In the genomic region with DNA sequence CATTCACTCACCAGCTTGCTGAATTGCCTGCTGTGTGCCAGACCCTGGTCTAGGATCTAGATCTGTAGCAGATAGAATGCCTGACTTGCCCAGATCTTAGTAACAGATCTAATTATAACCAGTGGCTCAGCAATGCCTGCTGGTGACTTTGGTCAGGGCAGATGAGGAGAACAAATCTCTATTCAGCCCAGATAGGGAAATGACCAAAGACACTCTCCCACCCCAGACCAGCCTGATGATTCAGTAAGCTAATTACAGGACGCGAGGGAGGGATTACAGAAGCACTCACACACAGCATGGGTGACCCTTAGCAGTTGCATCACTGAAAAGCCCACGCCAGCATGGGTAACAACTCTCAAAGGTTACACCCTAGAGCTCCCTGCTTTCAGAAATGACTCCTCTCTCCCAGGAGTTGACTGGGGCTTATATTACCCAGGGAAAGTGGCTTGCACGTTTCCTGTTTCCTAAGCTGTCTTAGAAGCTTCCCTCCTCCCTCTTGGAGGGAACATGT, we compare ENCODE assay signal across 28 mouse cellular contexts. TPM values are rescaled to one million over a fixed set of nuclear protein-coding genes. Genes with fewer than 3 reads are reported as not detected.
A peak's percentile ranks its signal among the peaks of the same experiment; 100 is the strongest.
DNase-seq lines count a peak whose midpoint lies in the region; ATAC-seq and TF ChIP-seq lines count a peak whose summit lies in the region.
"Had no signal": no experiment of that assay in that cellular context is flagged by ENCODE, and none has a peak within 500 bp of the region (broad histone marks: within the 10 kb centered on the region; RNA-seq: fewer than 3 reads in every experiment).

No protein-coding gene starts in this region.

- peak overlapping the region; percentile 29 for H3K4me3 ChIP-seq in megakaryocyte, embryonic 14.5 days (replicated peaks)
- H3K4me3 ChIP-seq in embryonic fibroblast, embryonic 13.5 days (ENCODE audit: insufficient read depth, low read length): no peak overlapping the region
- H3K4me3 ChIP-seq in hindbrain, postnatal 0 days (ENCODE audit: low read length): no peak overlapping the region
- H3K4me3 ChIP-seq: heart, embryonic 15.5 days; hindbrain, embryonic 15.5 days; limb, embryonic 12.5 days; neural tube, embryonic 12.5 days had no signal

- TF ChIP-seq CTCF in embryonic fibroblast, embryonic 13.5 days (IDR thresholded peaks at IDR 0.05; ENCODE audit: borderline replicate concordance, insufficient read depth, low read length): no peak
- TF ChIP-seq CTCF in hindbrain, postnatal 0 days (IDR thresholded peaks at IDR 0.05; ENCODE audit: low read depth): no peak

- no peak for ATAC-seq in megakaryocyte, adult 5-6 weeks (ENCODE audit: poor library complexity, severe bottlenecking)
- ATAC-seq in hindbrain, postnatal 0 days: no peak
- ATAC-seq: intestine, embryonic 16.5 days; liver, postnatal 0 days; lung, postnatal 0 days had no signal

- H3K36me3 ChIP-seq in megakaryocyte, embryonic 14.5 days (replicated peaks; ENCODE audit: low read length): no peaks in the 10 kb centered on the region
- no peaks in the 10 kb centered on the region for H3K36me3 ChIP-seq in hindbrain, postnatal 0 days (ENCODE audit: insufficient read depth, low read length)
- H3K36me3 ChIP-seq: heart, embryonic 15.5 days; hindbrain, embryonic 15.5 days; limb, embryonic 12.5 days; neural tube, embryonic 12.5 days had no signal

- H3K27ac ChIP-seq in embryonic fibroblast, embryonic 13.5 days (ENCODE audit: insufficient read depth, low read length): peak overlapping the region; percentile 21; the same call in 1 of the 2 replicates
- H3K27ac ChIP-seq in hindbrain, postnatal 0 days: no peak overlapping the region
- H3K27ac ChIP-seq: heart, embryonic 15.5 days; hindbrain, embryonic 15.5 days; limb, embryonic 12.5 days; neural tube, embryonic 12.5 days had no signal

- peaks cover 11% of the 10 kb centered on the region for H3K27me3 ChIP-seq in megakaryocyte, embryonic 14.5 days (replicated peaks)
- no peaks in the 10 kb centered on the region for H3K27me3 ChIP-seq in hindbrain, postnatal 0 days (ENCODE audit: insufficient read depth, low read length)
- H3K27me3 ChIP-seq: heart, embryonic 15.5 days; hindbrain, embryonic 15.5 days; limb, embryonic 12.5 days; neural tube, embryonic 12.5 days had no signal

- no peaks in the 10 kb centered on the region for H3K9me3 ChIP-seq in megakaryocyte, embryonic 14.5 days
- H3K9me3 ChIP-seq in hindbrain, postnatal 0 days (ENCODE audit: low read length): no peaks in the 10 kb centered on the region
- H3K9me3 ChIP-seq: heart, embryonic 15.5 days; hindbrain, embryonic 15.5 days; limb, embryonic 12.5 days; neural tube, embryonic 12.5 days had no signal

- peaks cover 14% of the 10 kb centered on the region for H3K4me1 ChIP-seq in megakaryocyte, embryonic 14.5 days
- H3K4me1 ChIP-seq in embryonic fibroblast, embryonic 13.5 days (ENCODE audit: control insufficient read depth, insufficient read depth, low read length): peaks cover 4% of the 10 kb centered on the region; the same call in 1 of the 2 replicates
- H3K4me1 ChIP-seq in hindbrain, postnatal 0 days (ENCODE audit: insufficient read depth, low read length): no peaks in the 10 kb centered on the region
- H3K4me1 ChIP-seq: heart, embryonic 15.5 days; hindbrain, embryonic 15.5 days; limb, embryonic 12.5 days; neural tube, embryonic 12.5 days had no signal

- H3K4me2 ChIP-seq in hindbrain, postnatal 0 days (ENCODE audit: low read depth, low read length): no peak overlapping the region
- H3K4me2 ChIP-seq: heart, embryonic 15.5 days; hindbrain, embryonic 15.5 days; limb, embryonic 12.5 days; liver, embryonic 11.5 days; neural tube, embryonic 12.5 days had no signal

- TF ChIP-seq POLR2A in embryonic fibroblast, embryonic 13.5 days (IDR thresholded peaks at IDR 0.05; ENCODE audit: low read depth, low read length): no peak

- 44% methylated on average over 4 of the region's 4 CpGs for WGBS in hindbrain, postnatal 0 days

- H3K9ac ChIP-seq in hindbrain, postnatal 0 days (replicated peaks; ENCODE audit: low read length): no peak overlapping the region
- H3K9ac ChIP-seq: heart, embryonic 15.5 days; hindbrain, embryonic 15.5 days; limb, embryonic 12.5 days; liver, postnatal 0 days; neural tube, embryonic 12.5 days had no signal

- peak; percentile 73 for DNase-seq in MN1 (ENCODE audit: low spot score)
- no peak for DNase-seq in frontal cortex, postnatal 10 days (ENCODE audit: low spot score in 2 of 2)
- DNase-seq in frontal cortex, postnatal 36 days (ENCODE audit: low spot score in 2 of 2): no peak
- DNase-seq in hindbrain, postnatal 0 days (ENCODE audit: low spot score): no peak
- DNase-seq: adrenal gland, postnatal 10 days; cerebellum, adult 9-10 months; gastrocnemius, postnatal 14 days; kidney, adult 9 months; kidney, postnatal 36 days; liver, postnatal 0 days; midbrain, embryonic 14.5 days had no signal

RNA-seq across cellular contexts. Expression of a gene that starts 5.6 kb away (rescaled TPM):
- polyA plus RNA-seq in megakaryocyte, embryonic 14.5 days (2012; ENCODE audit: insufficient read depth, low replicate concordance): 2.8 and 3.7 TPM in 2 replicates
- 6.7 and 10.0 TPM in 2 replicates for total RNA-seq in megakaryocyte, adult 5-6 weeks (2015)
- total RNA-seq in megakaryocyte, adult 5-6 weeks (2017): 12.1 and 13.3 TPM in 2 replicates
- 24.1 and 26.8 TPM in 2 replicates for polyA plus RNA-seq in embryonic fibroblast, embryonic 13.5 days (2011; ENCODE audit: insufficient read length, low read depth, missing spikeins)
- 21.7 and 29.6 TPM in 2 replicates for total RNA-seq in hindbrain, postnatal 0 days (2014; rRNA removed)
- 31.1 and 33.2 TPM in 2 replicates for polyA plus RNA-seq in hindbrain, postnatal 0 days (2015; fragmentation: Nextera tagmentation; extraction: Ambion mirVana)

RNA-seq across cellular contexts. Expression of a gene that starts 26.1 kb away (rescaled TPM):
- polyA plus RNA-seq in megakaryocyte, embryonic 14.5 days (2012; ENCODE audit: insufficient read depth, low replicate concordance): not detected in 2 replicates
- not detected in 2 replicates for total RNA-seq in megakaryocyte, adult 5-6 weeks (2015)
- total RNA-seq in megakaryocyte, adult 5-6 weeks (2017): not detected in 2 replicates
- not detected in 2 replicates for polyA plus RNA-seq in embryonic fibroblast, embryonic 13.5 days (2011; ENCODE audit: insufficient read length, low read depth, missing spikeins)
- total RNA-seq in hindbrain, postnatal 0 days (2014; rRNA removed): not detected in 2 replicates
- polyA plus RNA-seq in hindbrain, postnatal 0 days (2015; fragmentation: Nextera tagmentation; extraction: Ambion mirVana): not detected in 2 replicates
- total RNA-seq: adrenal gland, postnatal 10 days; gastrocnemius, postnatal 14 days; heart, adult 8-10 months; hematopoietic stem cell, adult 5-6 weeks; left cerebral cortex, postnatal 14 days had no signal
- polyA plus RNA-seq: forebrain, embryonic 11.5 days; heart, embryonic 15.5 days; hindbrain, embryonic 15.5 days; intestine, embryonic 16.5 days; limb, embryonic 12.5 days; liver, embryonic 11.5 days; liver, postnatal 0 days; lung, postnatal 0 days; midbrain, embryonic 14.5 days; neural tube, embryonic 12.5 days; spleen, adult 2 months; testis, adult 2 months; urinary bladder, adult 2 months had no signal

RNA-seq across cellular contexts. Expression of a gene that starts 57.2 kb away (rescaled TPM):
- not detected in 2 replicates for polyA plus RNA-seq in megakaryocyte, embryonic 14.5 days (2012; ENCODE audit: insufficient read depth, low replicate concordance)
- total RNA-seq in megakaryocyte, adult 5-6 weeks (2015): not detected in 2 replicates
- total RNA-seq in megakaryocyte, adult 5-6 weeks (2017): not detected in 2 replicates
- not detected in 2 replicates for polyA plus RNA-seq in embryonic fibroblast, embryonic 13.5 days (2011; ENCODE audit: insufficient read length, low read depth, missing spikeins)
- not detected in 2 replicates for total RNA-seq in hindbrain, postnatal 0 days (2014; rRNA removed)
- polyA plus RNA-seq in hindbrain, postnatal 0 days (2015; fragmentation: Nextera tagmentation; extraction: Ambion mirVana): 0.25 and 0.35 TPM in 2 replicates
- total RNA-seq: gastrocnemius, postnatal 14 days; heart, adult 8-10 months; hematopoietic stem cell, adult 5-6 weeks had no signal
- polyA plus RNA-seq: forebrain, embryonic 11.5 days; heart, embryonic 15.5 days; limb, embryonic 12.5 days; lung, postnatal 0 days; midbrain, embryonic 14.5 days; spleen, adult 2 months; urinary bladder, adult 2 months had no signal

RNA-seq across cellular contexts. Expression of a gene that starts 58.0 kb away (rescaled TPM):
- 4.4 and 5.8 TPM in 2 replicates for polyA plus RNA-seq in megakaryocyte, embryonic 14.5 days (2012; ENCODE audit: insufficient read depth, low replicate concordance)
- 40.4 and 49.0 TPM in 2 replicates for total RNA-seq in megakaryocyte, adult 5-6 weeks (2015)
- 54.7 and 80.7 TPM in 2 replicates for total RNA-seq in megakaryocyte, adult 5-6 weeks (2017)
- polyA plus RNA-seq in embryonic fibroblast, embryonic 13.5 days (2011; ENCODE audit: insufficient read length, low read depth, missing spikeins): 86.5 and 97.2 TPM in 2 replicates
- total RNA-seq in hindbrain, postnatal 0 days (2014; rRNA removed): 43.3 and 50.4 TPM in 2 replicates
- 15.1 and 15.9 TPM in 2 replicates for polyA plus RNA-seq in hindbrain, postnatal 0 days (2015; fragmentation: Nextera tagmentation; extraction: Ambion mirVana)
